Mouse (Mus musculus) lung, postnatal 0 days (tissue): ENCODE measurements around the gene Emilin2. TPM values are rescaled to one million over a fixed set of nuclear protein-coding genes. Genes with fewer than 3 reads are reported as not detected.
A peak's percentile ranks its signal among the peaks of the same experiment; 100 is the strongest.

Source experiments
- ATAC-seq: fragments of 200-750 bp; cut with Nextera tagmentation; 2 replicates; pipeline ENCODE4 v1.8.0; 2017; ENCODE audit warnings: moderate library complexity
- DNase-seq: peaks from one replicate; pipeline ENCODE4 v3.0.0-alpha.2; 2016; ENCODE audit warnings: low spot score
- H3K27ac ChIP-seq: fragments of 300-500 bp; sonication (generic); 2 replicates; pipeline ENCODE4 v1.5.1; 2014; ENCODE audit warnings: antibody characterized with exemption, mild to moderate bottlenecking, low read length, mixed read lengths
- H3K27me3 ChIP-seq: fragments of 300-500 bp; sonication (generic); replicated peaks from 2 replicates; pipeline ENCODE4 v1.6.1; 2014; ENCODE audit warnings: low read length, mixed read lengths; ENCODE audit not compliant: insufficient read depth
- H3K36me3 ChIP-seq: fragments of 300-500 bp; sonication (generic); 2 replicates; pipeline ENCODE4 v1.6.1; 2014; ENCODE audit warnings: low read length, mixed read lengths; ENCODE audit not compliant: insufficient read depth
- H3K4me1 ChIP-seq: fragments of 300-500 bp; sonication (generic); 2 replicates; pipeline ENCODE4 v1.6.1; 2014; ENCODE audit warnings: antibody characterized with exemption, low read depth, low read length, mixed read lengths; ENCODE audit not compliant: insufficient read depth
- H3K4me2 ChIP-seq: fragments of 300-500 bp; sonication (generic); replicated peaks from 2 replicates; pipeline ENCODE4 v1.6.1; 2014; ENCODE audit warnings: low read depth, mild to moderate bottlenecking, low read length, moderate library complexity, mixed read lengths
- H3K4me3 ChIP-seq: fragments of 300-500 bp; sonication (generic); 2 replicates; pipeline ENCODE4 v1.5.1; 2014; ENCODE audit warnings: low read depth, low read length
- H3K9ac ChIP-seq: fragments of 300-500 bp; sonication (generic); replicated peaks from 2 replicates; pipeline ENCODE4 v1.6.1; 2014; ENCODE audit warnings: low read depth, mild to moderate bottlenecking
- H3K9me3 ChIP-seq: fragments of 300-500 bp; sonication (generic); 2 replicates; pipeline ENCODE4 v1.6.1; 2016; ENCODE audit warnings: low read length, mixed read lengths
- CTCF ChIP-seq: IDR thresholded peaks from 2 replicates; pipeline ENCODE4 v1.5.1; 2016; ENCODE audit warnings: antibody characterized with exemption, mild to moderate bottlenecking
- EP300 ChIP-seq: IDR thresholded peaks from 2 replicates; pipeline ENCODE4 v1.6.1; 2016; ENCODE audit warnings: antibody characterized with exemption, mild to moderate bottlenecking, control low read depth
- WGBS: fragments of 180-500 bp; shearing (Covaris S2); extraction: QIAGEN DNeasy Blood & Tissue Kit; methylation state at CpG from one replicate; pipeline ENCODE4 v1.1.7; 2014; 5-methylcytosine and 5-hydroxymethylcytosine counted together
- polyA plus RNA-seq: library from polyadenylated mRNA; unstranded; fragments of >200 nt; fragmentation: Nextera tagmentation; extraction: Ambion mirVana; gene quantifications from 2 replicates; pipeline ENCODE4 v1.2.1, GENCODE M21; 2015

Emilin2 gene
- polyA plus RNA-seq, 1 experiment from 2014 or later, result 5.0 TPM

DNA sequence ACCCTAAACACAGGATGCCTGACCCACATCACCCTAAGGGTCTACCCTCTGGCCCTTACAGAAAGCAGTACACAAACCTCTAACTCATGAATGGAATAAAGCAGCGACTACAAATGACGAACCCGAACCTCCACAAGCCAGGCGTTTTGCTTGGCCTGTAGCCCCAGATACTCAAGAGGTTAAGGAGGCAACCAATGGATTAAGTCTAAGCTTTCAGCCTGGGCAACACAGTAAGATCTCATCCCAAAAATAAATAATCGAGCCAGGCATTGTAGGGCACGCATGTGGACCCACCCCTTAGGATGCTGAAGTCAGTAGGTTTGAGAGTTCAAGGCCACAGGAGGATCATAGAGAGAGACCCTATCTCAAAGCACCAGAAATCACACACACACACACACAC, 5.7 kb downstream of the Emilin2 start:
- H3K9ac ChIP-seq, result no peak overlapping the region
- H3K9me3 ChIP-seq, result no peaks in the 10 kb centered on the region
- WGBS, result 78% methylated on average over 6 of the region's 6 CpGs
- H3K4me1 ChIP-seq, result 0 out of 2 replicates have a peak, but pooled peaks cover 2% of the 10 kb centered on the region
- no peaks in the 10 kb centered on the region for H3K36me3 ChIP-seq
- TF ChIP-seq EP300, result no peak
- TF ChIP-seq CTCF, result no peak
- H3K4me3 ChIP-seq, result no peak overlapping the region
- no peak overlapping the region for H3K27ac ChIP-seq
- DNase-seq (no peak), ATAC-seq (no peak)
- H3K4me2 ChIP-seq, result no peak overlapping the region
- peaks cover 10% of the 10 kb centered on the region; the same call in 1 of the 2 replicates for H3K27me3 ChIP-seq

DNA sequence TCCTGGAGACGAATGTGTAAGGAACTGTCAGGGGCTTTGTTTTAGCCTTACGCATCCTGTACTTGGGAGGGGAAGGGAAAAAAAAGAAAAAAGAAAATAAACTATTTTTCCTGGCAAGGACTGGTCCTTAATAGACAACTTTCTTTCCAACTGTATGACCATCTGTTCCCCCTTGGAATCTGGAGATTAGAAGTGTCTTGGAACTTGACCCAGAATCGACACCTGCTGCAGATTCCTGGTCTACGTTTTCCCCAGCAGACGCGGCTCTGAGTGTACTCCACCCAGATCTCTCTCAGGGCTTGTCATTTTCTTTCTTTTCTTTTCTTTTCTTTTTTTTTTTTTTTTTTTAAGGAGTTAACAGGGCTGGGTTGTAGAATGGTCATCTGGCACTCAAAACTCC, 8.3 kb downstream of the Emilin2 start:
- Histone ChIP-seq H3K4me1 (no peaks in the 10 kb centered on the region), H3K4me2 (no peak overlapping the region), H3K9me3 (no peaks in the 10 kb centered on the region), H3K27me3 (no peaks in the 10 kb centered on the region), H3K27ac (no peak overlapping the region), H3K4me3 (no peak overlapping the region), H3K36me3 (no peaks in the 10 kb centered on the region), H3K9ac (no peak overlapping the region)
- DNase-seq, result no peak
- TF ChIP-seq EP300, result no peak
- TF ChIP-seq CTCF, result no peak
- WGBS, result 24% methylated on average over 6 of the region's 6 CpGs
- ATAC-seq, result no peak

DNA sequence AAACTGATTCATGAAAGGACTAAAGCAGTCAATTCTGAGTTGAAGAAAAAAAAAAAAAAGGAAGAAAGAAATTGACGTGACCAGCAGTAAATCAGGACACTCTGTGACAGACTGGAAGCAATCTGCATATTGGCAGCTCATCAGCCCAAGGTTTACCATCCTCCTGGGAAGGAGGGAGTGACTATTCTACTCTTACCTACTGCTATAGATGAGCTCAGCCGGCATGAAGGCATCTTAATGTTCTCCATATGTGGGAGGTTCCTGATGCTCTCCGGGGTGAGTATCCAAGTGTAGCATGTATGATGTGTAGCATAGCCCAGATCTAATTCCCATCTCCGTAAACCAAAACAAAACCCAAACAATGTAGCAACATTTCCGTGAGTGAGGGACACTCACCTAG, 10.4 kb downstream of the Emilin2 start:
- DNase-seq (no peak), ATAC-seq (no peak)
- 75% methylated on average over 5 of the region's 5 CpGs for WGBS
- Histone ChIP-seq H3K4me3 (no peak overlapping the region), H3K27me3 (no peaks in the 10 kb centered on the region), H3K4me1 (no peaks in the 10 kb centered on the region), H3K27ac (no peak overlapping the region), H3K4me2 (no peak overlapping the region), H3K36me3 (no peaks in the 10 kb centered on the region), H3K9me3 (no peaks in the 10 kb centered on the region), H3K9ac (no peak overlapping the region)
- TF ChIP-seq CTCF, result no peak
- no peak for TF ChIP-seq EP300

DNA sequence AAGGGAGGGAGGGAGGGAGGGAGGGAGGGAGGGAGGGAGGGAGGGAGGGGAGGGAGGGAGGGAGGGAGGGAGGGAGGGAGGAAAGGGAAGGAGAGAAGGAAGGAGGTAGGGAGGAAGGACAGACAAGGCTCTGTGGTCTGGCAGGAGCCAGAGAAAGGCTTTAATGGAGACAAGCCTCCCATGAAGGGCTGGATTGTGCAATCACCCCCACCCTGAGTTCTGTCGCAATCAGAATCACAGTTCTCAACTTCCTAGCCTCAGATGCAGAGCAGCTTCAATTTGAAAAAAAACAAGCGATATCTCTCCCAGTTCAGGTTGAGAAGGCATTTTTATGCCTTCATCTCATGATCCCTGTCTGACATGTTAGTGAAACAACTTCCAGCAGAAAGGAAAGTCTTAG, 11.4 kb downstream of the Emilin2 start:
- H3K9me3 ChIP-seq, result no peaks in the 10 kb centered on the region
- no peaks in the 10 kb centered on the region for H3K4me1 ChIP-seq
- no peaks in the 10 kb centered on the region for H3K27me3 ChIP-seq
- WGBS, result 48% methylated on average over 2 of the region's 2 CpGs
- H3K9ac ChIP-seq, result no peak overlapping the region
- peak; percentile 74 for ATAC-seq
- no peak overlapping the region for H3K4me3 ChIP-seq
- no peak overlapping the region for H3K4me2 ChIP-seq
- no peaks in the 10 kb centered on the region for H3K36me3 ChIP-seq
- H3K27ac ChIP-seq, result no peak overlapping the region
- DNase-seq, result peak; percentile 84
- TF ChIP-seq CTCF (no peak), EP300 (no peak)

DNA sequence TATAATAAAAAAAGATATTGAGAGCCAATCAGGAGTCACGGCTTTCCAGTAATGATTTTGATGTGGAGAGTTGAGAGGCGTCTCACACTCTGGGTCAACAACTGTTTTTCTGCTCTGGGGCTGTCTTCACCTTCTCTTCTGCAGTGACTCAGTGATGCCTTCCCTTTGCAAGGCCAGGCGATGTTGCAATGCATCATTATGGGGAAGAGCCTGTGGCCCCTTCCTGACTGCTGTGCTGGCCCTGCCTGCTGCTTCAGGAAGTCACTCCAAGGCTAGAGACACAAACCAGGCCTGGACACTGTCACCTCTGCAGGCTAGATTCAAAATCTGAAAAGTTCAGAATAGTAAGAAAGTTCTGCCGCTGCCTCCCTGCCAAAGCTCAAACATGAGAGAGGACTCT, 11.9 kb downstream of the Emilin2 start:
- no peak overlapping the region for H3K4me3 ChIP-seq
- no peaks in the 10 kb centered on the region for H3K4me1 ChIP-seq
- ATAC-seq (0 out of 2 replicates have a peak, but pooled peaks have one; percentile 35), DNase-seq (peak; percentile 63)
- WGBS, result 86% methylated on average over 4 of the region's 4 CpGs
- TF ChIP-seq EP300 (no peak), CTCF (no peak)
- H3K9ac ChIP-seq, result no peak overlapping the region
- no peaks in the 10 kb centered on the region for H3K36me3 ChIP-seq
- no peaks in the 10 kb centered on the region for H3K27me3 ChIP-seq
- H3K27ac ChIP-seq, result no peak overlapping the region; the same call in 1 of the 2 replicates
- H3K9me3 ChIP-seq, result no peaks in the 10 kb centered on the region
- no peak overlapping the region for H3K4me2 ChIP-seq

DNA sequence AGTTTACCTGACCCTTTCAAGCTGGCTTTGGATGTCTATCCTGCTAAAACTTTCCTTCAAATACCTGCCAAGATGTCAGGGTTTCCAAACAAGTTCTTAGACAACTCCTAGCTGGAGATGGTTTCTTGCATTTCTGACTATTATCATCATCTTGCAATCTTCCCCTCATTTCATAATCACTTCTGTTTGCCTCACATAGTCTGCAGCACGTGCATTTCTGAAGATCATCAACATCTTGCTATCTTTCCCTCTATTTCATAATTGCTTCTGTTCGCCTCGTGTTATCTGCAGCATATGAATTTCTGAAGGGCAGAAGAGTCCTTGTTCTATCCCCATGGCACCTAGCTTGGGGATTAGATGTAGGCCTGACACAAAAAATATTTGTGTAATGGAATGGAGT, 17.2 kb downstream of the Emilin2 start:
- no peaks in the 10 kb centered on the region for H3K36me3 ChIP-seq
- DNase-seq (peak; percentile 60), ATAC-seq (no peak)
- no peak overlapping the region for H3K27ac ChIP-seq
- H3K4me2 ChIP-seq, result no peak overlapping the region
- no peaks in the 10 kb centered on the region for H3K27me3 ChIP-seq
- WGBS, result 63% methylated on average over 3 of the region's 3 CpGs
- no peak overlapping the region for H3K9ac ChIP-seq
- TF ChIP-seq EP300 (no peak), CTCF (no peak)
- H3K4me1 ChIP-seq, result no peaks in the 10 kb centered on the region
- H3K4me3 ChIP-seq, result no peak overlapping the region
- H3K9me3 ChIP-seq, result no peaks in the 10 kb centered on the region

DNA sequence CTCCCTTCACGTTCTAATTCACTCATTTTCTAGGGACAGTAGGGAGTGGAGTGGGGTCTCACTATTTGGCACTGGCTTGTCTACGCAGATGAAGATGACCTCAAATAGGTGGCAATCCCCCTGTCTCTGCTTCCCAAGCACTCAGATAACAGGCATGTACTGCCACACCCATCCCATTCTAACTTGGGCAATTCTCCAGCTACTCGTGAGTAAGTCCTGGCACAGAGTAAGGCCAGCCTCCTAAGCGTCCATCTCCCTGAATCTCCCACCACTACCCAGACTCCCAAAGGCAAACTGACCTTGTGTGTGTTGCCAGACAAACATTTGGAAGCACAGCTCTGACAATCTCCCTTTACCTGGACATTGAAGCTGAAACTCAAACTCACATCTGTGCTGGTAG, 18.9 kb downstream of the Emilin2 start:
- no peaks in the 10 kb centered on the region for H3K27me3 ChIP-seq
- TF ChIP-seq EP300 (no peak), CTCF (no peak)
- H3K4me3 ChIP-seq, result no peak overlapping the region
- no peaks in the 10 kb centered on the region for H3K36me3 ChIP-seq
- no peak overlapping the region for H3K9ac ChIP-seq
- no peaks in the 10 kb centered on the region for H3K4me1 ChIP-seq
- no peak overlapping the region for H3K27ac ChIP-seq
- WGBS, result 44% methylated on average over 4 of the region's 4 CpGs
- no peak overlapping the region for H3K4me2 ChIP-seq
- H3K9me3 ChIP-seq, result no peaks in the 10 kb centered on the region
- ATAC-seq (no peak), DNase-seq (no peak)
